Mouse (Mus musculus) left cerebral cortex, postnatal 14 days (tissue): Measurements from ENCODE around the gene Psors1c2. TPM values are rescaled to one million over a fixed set of nuclear protein-coding genes. Genes with fewer than 3 reads are reported as not detected.
"Not testable (repeated sequence)": the region's sequence is repeated elsewhere in the genome, so short reads cannot be mapped to it uniquely, and the experiment has no call there.

Source experiments
- DNase-seq, 2 experiments: peaks; one replicate each; pipeline ENCODE4 v3.0.0; 2021 to 2022; ENCODE audit warnings: low spot score in 2 of 2, mixed read lengths in 1 of 2
- intact Hi-C: fragments of 180-260 bp; cut with DNase I; formaldehyde crosslinking; loops from one replicate; pipeline ENCODE4 v1.15.1; 2025
- long read RNA-seq, 2 experiments: library from polyadenylated mRNA; stranded (forward); transcript quantifications; one replicate each; pipeline ENCODE4 v2.0.0; 2021
- total RNA-seq, 2 experiments: library from RNA; stranded (reverse); gene quantifications; 2 replicates each; pipeline ENCODE4 v1.2.3; 2021

Gene Psors1c2
- under 1 TPM; 0.55 to 0.72 TPM for total RNA-seq
- long read RNA-seq, experiment 1: 0 reads
- long read RNA-seq, experiment 2: 0 reads

DNA sequence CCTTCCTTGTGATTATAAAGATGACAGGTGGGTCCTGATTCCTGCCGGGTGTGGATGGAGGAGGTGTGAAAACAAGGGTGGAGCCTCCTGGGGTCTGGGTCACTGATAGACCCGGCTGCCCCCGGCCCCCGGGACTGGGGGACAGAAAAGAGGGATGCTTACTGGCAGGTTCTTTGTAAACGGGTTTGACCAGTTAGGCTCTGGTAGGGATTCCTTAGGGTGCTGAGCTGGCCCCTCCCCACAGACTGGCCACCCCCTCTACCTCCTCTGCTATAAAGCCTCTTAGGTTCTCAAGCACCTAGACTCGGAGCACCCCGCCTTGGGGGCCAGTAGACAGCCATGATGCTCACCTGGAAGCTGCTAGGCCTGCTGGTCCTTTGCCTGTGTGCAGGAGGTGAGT is at the start of gene Psors1c2:
Gene Psors1c2, plus strand, starts transcription at position 301 of the 400 bp plus-strand sequence.
- DNase-seq: no peak
- intact Hi-C loops: no loop called here

DNA sequence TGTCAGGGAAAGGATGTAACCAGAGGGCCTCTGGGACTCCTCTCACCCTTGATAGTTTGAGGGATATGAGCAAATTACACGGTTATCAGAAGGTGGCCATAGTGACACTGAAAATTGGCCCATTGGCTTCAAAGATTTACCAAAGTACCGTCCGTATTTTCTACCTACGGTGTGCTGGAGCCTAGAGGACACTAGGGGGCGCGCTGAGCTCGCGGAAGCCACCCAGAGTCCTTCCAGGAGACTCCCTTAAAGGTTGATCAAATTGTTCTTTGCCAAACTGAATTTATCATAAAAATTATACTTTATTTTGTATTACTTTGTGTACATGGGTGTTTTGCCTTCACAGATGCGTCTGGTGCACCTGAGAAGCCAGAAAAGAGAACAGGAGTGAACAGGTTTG is 48.9 kb upstream of the Psors1c2 start:
- intact Hi-C loops: no loop called here
- DNase-seq: peak; percentile 42 to 70

DNA sequence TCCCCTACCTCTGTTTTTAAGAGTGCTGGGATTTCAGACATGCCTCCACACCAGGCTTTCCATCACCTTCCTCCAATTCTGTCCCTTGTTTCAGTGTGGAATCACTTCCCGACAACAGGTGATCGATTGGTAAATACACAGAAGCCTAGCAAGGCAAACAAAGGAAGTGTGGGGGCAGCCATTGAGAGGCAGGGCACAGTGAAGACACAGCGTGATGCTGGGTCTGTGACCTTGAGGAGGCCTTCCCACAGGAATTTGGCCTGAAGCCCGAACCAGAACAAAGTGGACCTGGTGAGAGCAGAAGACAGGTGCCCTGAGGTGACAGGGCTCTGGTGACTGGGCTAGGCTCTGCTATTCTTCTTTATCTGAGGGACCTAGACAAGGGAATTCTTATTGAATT is 47.3 kb upstream of the Psors1c2 start:
- intact Hi-C loops: no loop called here
- DNase-seq: no peak

DNA sequence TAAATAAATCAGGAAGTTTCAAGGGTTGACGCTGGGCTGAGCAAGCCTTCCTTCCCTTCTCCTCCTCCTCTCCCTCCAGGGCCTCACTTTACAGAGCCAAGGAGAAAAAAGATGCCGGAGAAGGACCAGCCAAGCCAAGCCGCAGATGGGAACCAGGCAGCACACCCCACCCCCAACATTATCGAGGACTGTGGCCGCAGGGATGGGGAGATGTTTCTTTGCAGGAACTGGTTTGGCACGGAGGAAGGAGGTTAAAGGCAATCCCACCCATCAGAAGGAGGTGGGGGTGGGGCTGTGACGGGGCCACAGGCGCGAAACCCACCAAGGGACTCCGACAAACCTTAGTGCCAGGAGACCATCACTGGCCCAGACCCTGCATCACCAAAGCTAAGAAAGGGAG is 46.3 kb upstream of the Psors1c2 start:
- DNase-seq: no peak
- intact Hi-C loops: no loop called here

DNA sequence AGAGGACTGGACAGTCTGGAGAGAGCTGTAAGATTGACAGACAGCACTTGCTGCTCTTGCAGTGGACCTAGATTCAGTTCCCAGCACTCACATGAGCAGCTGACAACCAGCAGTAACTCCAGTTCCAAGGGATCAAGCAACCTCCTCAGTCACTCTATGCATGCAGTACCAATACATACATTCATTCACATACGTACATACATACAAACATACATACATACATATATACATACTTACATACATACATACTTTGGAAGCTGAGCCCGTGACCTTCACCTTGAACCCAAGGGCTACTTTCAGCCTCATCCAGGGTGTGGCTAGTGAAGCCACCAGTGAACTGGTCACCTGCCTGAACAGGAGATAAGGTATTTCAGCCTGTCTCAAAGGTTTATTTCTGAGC is 45.0 kb upstream of the Psors1c2 start:
- DNase-seq: no peak
- intact Hi-C loops: no loop called here

DNA sequence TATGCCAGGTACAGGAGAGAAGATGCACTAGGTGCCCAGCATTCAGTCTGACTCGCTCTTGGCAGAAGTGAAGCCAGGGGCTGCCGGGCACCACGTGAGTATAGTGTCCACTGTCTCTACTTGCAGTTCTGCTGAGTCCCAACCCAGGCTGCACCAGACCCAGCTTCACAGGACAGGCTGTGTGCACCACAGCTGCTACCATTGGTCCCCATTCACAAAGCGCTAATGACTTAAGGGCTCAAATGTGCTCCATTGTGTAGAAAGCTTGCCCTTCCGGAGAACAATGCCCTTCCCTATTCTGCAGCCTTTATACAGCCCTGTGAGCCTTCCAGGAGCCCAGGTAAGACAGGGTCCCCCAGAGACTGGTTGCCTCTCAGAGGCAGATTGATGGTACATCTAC is 42.7 kb upstream of the Psors1c2 start:
- intact Hi-C loops: no loop called here
- DNase-seq: no peak

DNA sequence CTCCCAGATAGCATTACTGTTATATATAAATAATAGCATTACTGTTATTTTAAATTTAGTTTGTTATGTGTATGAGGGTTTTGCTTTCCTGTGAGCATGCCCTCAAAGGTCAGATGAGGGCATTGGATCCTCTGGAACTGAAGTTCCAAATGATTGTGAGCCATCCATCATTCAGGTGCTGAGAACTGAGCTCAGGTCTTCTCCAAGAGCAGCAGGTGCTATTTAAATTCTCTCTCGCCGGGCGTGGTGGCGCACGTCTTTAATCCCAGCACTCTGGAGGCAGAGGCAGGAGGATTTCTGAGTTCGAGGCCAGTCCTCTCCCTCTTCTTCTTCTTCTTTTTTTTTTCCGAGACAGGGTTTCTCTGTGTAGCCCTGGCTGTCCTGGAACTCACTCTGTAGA is 35.9 kb upstream of the Psors1c2 start:
- intact Hi-C loops: no loop called here

DNA sequence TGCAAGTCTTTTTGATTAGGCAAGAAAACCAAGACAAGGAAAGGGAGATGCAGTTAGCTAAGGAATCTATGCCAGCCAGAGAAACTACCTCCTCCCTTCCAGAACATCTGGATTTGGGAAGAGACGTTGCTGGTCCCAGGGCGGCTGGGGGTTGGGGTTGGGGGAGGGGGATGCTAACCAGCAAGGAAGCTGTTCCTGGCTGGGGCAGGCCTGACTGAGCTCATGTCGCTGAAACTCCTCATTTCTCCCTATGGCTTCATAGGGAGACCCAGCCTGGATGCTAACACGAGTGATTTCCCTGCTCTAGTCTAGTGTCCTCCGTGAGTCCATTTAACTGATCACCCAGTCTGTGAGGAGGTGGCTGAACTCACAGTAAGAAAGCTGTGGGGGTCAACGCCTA is 30.8 kb upstream of the Psors1c2 start:
- intact Hi-C loops: no loop called here
- DNase-seq: no peak

More for the DNA sequence above, 35.9 kb upstream of the Psors1c2 start:
- DNase-seq: no peak

DNA sequence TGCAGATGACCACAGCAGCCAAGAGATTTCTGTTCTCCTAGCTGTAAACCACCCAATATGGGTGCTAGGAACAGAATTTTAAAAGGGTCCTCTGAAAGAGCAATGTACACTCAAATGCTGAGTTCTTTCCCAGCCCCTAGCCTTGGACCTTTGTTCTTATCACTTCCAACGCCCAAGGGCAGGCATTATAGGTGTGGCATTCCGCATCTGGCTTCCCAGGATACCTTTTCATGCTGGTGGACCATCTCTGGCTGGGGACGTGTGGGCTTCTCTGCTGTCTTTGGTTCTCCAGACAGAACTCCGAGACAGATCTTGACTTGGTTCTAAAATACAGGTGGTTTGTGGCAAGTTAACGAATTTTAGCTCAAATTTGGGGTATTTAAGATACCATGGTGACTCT is 30.2 kb upstream of the Psors1c2 start:
- no peak for DNase-seq
- intact Hi-C loops: no loop called here

DNA sequence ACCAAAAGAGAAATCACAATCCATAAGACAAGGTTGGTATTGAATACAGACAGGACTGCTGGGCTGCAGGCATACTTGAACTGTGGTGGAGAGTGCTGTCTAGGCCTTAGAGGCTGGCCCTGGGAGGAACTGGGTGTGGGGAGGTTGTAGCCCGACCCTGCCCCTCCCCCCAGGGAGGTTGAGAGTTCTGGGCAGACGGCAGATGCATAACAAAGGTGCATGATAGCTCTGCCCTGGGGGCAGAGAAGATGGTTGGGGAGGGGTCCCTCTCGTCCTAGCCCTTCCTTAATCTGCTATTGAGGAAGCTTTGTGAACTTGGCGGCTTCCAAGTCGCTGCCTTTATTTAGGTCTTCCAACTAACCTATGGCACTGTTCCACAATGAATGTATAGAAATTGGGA is 29.2 kb upstream of the Psors1c2 start:
- intact Hi-C loops: no loop called here
- DNase-seq: no peak

DNA sequence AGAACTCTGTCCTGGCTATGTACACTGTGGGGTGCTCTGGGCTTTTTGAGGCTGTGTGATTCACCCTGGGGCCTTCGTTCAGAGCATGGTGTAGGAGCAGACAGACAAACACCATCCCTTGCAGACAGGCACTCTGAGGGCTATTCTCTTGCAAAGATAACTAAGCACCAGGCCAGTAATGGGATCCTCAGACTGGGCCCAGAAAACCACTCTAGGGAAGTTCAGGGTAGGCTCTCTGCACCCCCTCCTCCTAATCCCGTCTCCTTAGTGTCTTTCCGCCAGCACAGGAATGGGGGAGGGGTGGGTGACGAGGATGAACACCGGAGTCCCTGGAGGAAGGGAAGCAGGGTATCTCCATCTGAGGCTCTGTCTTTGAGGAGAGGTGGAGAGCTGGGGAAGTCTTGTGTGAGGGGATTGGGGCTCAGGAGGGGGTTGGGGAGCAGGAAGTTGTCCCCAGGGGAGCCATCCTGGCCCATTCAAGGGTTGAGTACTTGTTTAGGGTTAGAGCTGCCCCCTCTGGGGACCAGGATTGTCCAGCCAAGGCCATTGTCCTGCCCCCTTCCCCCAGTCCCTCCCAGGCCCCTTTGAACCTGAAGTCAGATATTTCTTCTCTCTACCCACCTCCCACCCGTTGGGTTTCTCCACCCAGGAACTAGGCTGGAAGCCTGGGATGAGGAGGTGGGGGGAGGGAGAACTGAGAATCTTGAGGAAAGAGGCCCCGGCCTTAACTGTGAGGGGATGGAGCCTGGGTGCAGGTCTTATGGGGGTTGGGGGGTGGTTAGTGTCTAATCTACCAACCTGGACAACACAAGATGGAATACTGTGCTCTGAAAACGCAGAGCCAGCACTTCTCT is 28.1 kb upstream of the Psors1c2 start:
- intact Hi-C loops: no loop called here

DNA sequence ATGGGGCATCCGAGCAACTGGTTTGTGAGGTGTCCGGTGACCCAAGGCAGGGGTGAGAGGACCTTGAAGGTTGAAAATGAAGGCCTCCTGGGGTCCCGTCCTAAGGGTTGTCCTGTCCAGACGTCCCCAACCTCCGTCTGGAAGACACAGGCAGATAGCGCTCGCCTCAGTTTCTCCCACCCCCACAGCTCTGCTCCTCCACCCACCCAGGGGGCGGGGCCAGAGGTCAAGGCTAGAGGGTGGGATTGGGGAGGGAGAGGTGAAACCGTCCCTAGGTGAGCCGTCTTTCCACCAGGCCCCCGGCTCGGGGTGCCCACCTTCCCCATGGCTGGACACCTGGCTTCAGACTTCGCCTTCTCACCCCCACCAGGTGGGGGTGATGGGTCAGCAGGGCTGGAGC is 27.2 kb upstream of the Psors1c2 start, which contains the start of gene Pou5f1:
Gene Pou5f1, plus strand, starts transcription at position 243 of the 400 bp plus-strand sequence.
- no peak for DNase-seq
- intact Hi-C loops: no loop called here

More for the DNA sequence above, 28.1 kb upstream of the Psors1c2 start:
- DNase-seq: no peak

DNA sequence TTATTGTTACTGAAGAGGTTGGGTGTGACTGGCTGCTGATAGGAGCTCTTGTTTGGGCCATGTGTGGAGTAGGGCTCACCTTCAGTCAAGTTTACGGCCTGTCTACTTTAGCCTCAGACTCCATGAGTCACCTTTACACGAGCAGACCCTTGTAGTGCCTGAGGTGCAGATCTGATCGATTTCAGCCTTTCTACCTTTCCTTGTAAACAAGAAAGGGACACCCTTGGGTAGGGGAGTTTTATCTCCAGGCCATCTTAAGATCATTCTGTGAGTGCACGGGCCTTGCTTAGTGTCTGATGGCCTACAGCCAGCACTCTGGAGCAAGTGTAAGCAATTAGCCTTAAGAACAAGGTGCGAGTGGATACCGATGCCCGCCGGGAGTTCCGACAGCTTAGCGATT is 26.1 kb upstream of the Psors1c2 start:
- DNase-seq: no peak
- intact Hi-C loops: no loop called here

DNA sequence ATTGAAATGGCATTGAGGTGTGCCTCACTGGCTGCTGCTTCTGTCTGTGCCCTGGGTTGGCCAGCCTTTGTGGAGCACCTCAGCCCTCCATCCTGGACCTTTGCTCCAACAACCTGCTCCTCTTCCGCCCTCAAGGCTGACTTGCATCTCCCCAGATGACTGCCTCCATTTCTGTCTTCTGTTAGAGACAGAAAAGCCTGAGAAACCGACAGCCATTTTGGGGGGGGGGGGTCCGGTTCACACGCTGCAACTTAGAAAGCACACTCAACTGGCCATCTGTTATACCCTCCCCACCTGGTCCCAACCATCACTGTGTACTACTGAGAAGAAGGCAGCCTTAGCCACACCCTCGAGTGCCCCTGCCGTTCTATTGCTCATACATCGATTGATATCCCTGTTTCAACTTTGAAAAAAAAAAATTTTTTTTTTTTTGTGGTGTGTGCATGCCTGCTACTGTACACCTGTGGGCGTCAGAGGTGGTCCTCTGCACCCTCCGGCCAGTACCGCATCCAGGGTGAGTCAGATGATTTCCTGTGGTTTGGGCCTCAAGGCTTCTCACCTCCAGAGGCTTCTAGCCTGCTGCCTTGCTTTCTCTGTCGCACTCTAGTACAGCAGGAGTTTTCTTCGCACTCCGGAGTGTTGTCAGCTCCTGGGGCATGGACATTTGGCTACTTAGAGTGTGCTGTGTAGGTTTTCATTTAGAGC is 25.3 kb upstream of the Psors1c2 start:
- no peak for DNase-seq
- intact Hi-C loops: no loop called here

DNA sequence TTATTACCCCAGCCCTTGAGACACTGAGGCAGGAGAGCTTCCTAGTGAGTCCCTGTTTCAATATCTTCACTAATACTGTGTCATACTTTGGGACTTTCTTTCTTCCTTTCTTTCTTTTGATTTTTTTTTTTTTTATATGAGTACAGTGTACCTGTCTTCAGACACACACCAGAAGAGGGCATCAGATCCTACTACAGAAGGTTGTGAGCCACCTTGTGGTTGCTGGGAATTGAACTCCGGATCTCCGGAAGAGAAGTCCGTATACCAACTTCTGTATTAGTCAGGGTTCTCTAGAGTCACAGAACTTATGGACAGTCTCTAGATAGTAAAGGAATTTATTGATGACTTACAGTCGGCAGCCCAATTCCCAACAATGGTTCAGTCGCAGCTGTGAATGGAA is 24.7 kb upstream of the Psors1c2 start:
- intact Hi-C loops: not testable (repeated sequence)

DNA sequence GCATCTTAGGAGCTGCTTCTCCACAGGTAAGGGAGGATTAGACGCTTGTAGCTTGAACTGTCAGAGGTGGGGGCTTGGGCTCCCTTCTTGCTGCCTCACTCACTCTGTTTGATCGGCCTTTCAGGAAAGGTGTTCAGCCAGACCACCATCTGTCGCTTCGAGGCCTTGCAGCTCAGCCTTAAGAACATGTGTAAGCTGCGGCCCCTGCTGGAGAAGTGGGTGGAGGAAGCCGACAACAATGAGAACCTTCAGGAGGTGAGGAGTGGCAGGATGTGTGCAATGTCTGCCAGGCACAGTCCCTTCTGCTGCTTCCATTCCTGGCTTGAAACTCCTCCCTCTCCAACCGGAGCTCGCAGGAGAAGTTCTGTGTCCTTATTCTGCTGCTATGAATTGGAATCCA is 23.7 kb upstream of the Psors1c2 start:
- intact Hi-C loops: no loop called here

More for the DNA sequence above, 24.7 kb upstream of the Psors1c2 start:
- not testable (repeated sequence) for DNase-seq

DNA sequence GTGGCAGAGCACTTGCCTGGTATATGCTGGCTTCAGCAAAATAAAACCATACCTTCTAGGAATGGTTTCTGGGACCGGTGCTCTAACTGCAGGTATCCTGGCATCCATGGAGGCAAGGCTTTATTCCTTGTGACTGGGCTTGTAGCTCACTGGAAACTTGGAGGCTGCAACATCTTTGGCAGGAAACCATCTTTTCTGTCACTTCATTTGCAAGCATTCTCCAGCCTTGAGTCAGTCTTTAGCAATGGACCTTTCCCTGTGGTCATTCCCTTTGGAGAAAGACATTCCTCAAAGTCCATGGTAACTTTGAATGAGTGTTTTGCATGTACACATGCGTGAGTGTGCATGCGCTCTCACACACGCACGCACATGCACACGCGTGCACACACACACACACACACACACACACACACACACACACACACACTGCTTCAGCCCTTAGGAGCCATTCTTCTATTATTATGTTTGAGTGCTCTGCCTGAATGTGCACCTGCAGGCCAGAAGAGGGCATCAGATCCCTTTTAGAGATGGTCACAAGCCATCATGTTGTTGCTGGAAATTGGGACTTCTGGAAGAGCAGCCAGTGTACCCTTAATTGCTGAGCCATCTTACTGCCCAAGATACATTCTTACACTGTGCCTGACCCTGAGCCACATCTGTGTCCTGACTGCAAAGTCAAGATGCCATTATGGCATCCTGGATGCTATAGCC is 19.9 kb upstream of the Psors1c2 start:
- DNase-seq: peak; percentile 23 to 60
- intact Hi-C loops: no loop called here

More for the DNA sequence above, 23.7 kb upstream of the Psors1c2 start:
- DNase-seq: no peak

DNA sequence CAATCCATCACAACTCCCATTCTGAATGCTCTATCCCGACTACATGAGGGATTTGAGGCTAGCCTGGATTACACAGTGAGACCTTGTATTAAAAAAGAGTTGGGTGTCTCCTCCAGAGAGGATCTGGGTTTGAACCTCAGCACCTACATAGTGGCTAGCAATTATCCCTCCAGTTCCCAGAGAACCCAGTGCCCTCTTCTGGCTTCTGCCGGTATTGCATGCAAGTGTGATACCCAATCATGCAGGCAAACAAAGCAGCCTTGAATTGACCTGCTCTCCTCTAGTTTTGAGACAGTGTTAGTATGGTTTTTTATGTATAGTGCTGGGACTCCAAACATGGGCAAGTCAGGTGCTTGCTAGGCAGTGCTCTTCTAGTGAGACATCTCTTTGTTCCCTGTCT is 19.1 kb upstream of the Psors1c2 start:
- intact Hi-C loops: no loop called here
- peak; percentile 62 to 68 for DNase-seq

DNA sequence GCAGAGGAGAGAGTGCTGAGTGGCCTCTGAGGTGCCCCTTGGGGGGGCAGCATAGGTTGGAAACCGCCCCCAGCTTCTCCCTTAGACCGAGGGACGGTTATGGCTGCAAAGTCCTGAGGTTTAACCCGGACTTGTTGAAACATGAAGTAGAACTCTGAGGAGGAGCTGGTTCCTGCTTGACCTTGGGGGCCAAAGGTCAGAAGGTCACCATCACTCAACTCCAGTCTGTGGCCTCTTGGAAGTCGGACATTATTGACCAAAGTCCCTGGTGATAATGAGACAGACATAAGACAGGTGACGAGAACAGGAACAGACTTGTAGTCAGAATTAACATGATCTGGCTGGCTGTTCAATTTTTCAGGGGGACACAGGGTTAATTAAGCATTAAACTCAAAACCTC is 18.2 kb upstream of the Psors1c2 start:
- no peak for DNase-seq
- intact Hi-C loops: no loop called here
